Comparison of ENCODE assay signal across 8 mouse cellular contexts in genomic region chr9:107635279-107636028, GRCm38 (mm10). TPM values are rescaled to one million over a fixed set of nuclear protein-coding genes. Genes with fewer than 3 reads are reported as not detected.
A peak's percentile ranks its signal among the peaks of the same experiment; 100 is the strongest.
DNase-seq lines count a peak whose midpoint lies in the region; ATAC-seq and TF ChIP-seq lines count a peak whose summit lies in the region.

Gene Gnai2, minus strand, starts transcription at chr9:107635367.

- WGBS in heart, embryonic 10.5 days = 3% methylated on average over 38 of the region's 38 CpGs
- 2% methylated on average over 38 of the region's 38 CpGs for WGBS in kidney, embryonic 15.5 days

- no peaks in the 10 kb centered on the region for H3K9me3 ChIP-seq in heart, embryonic 10.5 days
- no peaks in the 10 kb centered on the region for H3K9me3 ChIP-seq in kidney, embryonic 15.5 days (replicated peaks)

- peak; percentile 80 for ATAC-seq in erythroblast, adult 5-6 weeks (replicated peaks; ENCODE audit: low FRiP score, poor library complexity, severe bottlenecking)
- peak; percentile 97 for ATAC-seq in kidney, embryonic 15.5 days (replicated peaks; ENCODE audit: low FRiP score)
- ATAC-seq in monocyte, adult 5-6 weeks (replicated peaks; ENCODE audit: insufficient number of reproducible peaks, low FRiP score, low TSS enrichment, poor library complexity, severe bottlenecking) = peak; percentile 90

- peak within 1 kb of the TSS; percentile 88 for H3K27ac ChIP-seq in bone marrow macrophage, adult 2 months (ENCODE audit: insufficient read depth, low read depth, low read length)
- H3K27ac ChIP-seq in heart, embryonic 10.5 days = peak within 1 kb of the TSS; percentile 94
- peak within 1 kb of the TSS; percentile 92 for H3K27ac ChIP-seq in kidney, embryonic 15.5 days

- peak within 1 kb of the TSS; percentile 97 for H3K9ac ChIP-seq in kidney, embryonic 15.5 days

- peak; percentile 69; the same call in 1 of the 2 replicates for TF ChIP-seq POLR2A in bone marrow macrophage, adult 2 months (IDR thresholded peaks at IDR 0.05; ENCODE audit: borderline replicate concordance, low read depth, low read length)

- H3K36me3 ChIP-seq in heart, embryonic 10.5 days = 0 out of 2 replicates have a peak, but pooled peaks cover 9% of the 10 kb centered on the region
- peaks cover 8% of the 10 kb centered on the region; the same call in 1 of the 2 replicates for H3K36me3 ChIP-seq in kidney, embryonic 15.5 days
- H3K36me3 ChIP-seq in splenic B cell, adult 2 months (ENCODE audit: control insufficient read depth, insufficient read depth, low read length, poor library complexity, severe bottlenecking) = peaks cover 1% of the 10 kb centered on the region; the same call in 1 of the 2 replicates

- H3K4me1 ChIP-seq in bone marrow macrophage, adult 2 months (ENCODE audit: control insufficient read depth, insufficient read depth, low read length) = peaks cover 38% of the 10 kb centered on the region
- H3K4me1 ChIP-seq in heart, embryonic 10.5 days = peaks cover 67% of the 10 kb centered on the region
- H3K4me1 ChIP-seq in kidney, embryonic 15.5 days = peaks cover 54% of the 10 kb centered on the region

- no peaks in the 10 kb centered on the region for H3K27me3 ChIP-seq in heart, embryonic 10.5 days (ENCODE audit: insufficient read depth, poor library complexity, severe bottlenecking)
- H3K27me3 ChIP-seq in kidney, embryonic 15.5 days = no peaks in the 10 kb centered on the region
- H3K27me3 ChIP-seq in splenic B cell, adult 2 months (ENCODE audit: control insufficient read depth, insufficient read depth, low read length, poor library complexity, severe bottlenecking) = no peaks in the 10 kb centered on the region

- peak within 1 kb of the TSS; percentile 85 for H3K4me3 ChIP-seq in bone marrow macrophage, adult 2 months (ENCODE audit: insufficient read depth, low read length)
- peak within 1 kb of the TSS; percentile 84 for H3K4me3 ChIP-seq in heart, embryonic 10.5 days
- peak within 1 kb of the TSS; percentile 93 for H3K4me3 ChIP-seq in kidney, embryonic 15.5 days (replicated peaks)

- DNase-seq in A20 (ENCODE audit: low read depth, low spot score) (peak; percentile 97), liver (peak; percentile 98)
- DNase-seq in heart, embryonic 10.5 days (ENCODE audit: low spot score) = peak; percentile 99
- DNase-seq in splenic B cell, adult 2 months (ENCODE audit: low read depth, low spot score) = peak; percentile 96

- H3K4me2 ChIP-seq in kidney, embryonic 15.5 days = peak within 1 kb of the TSS; percentile 96

- no peak for TF ChIP-seq CTCF in bone marrow macrophage, adult 2 months (IDR thresholded peaks at IDR 0.05; ENCODE audit: low read depth, low read length)

RNA-seq across cellular contexts. Expression of gene Gnai2, which starts in this region (rescaled TPM):
- polyA plus RNA-seq in bone marrow macrophage, adult 2 months (2012; ENCODE audit: insufficient read depth, insufficient read length, missing spikeins) = 994 and 1,017 TPM in 2 replicates
- total RNA-seq in erythroblast, adult 5-6 weeks (2015; ENCODE audit: low replicate concordance) = 183 and 189 TPM in 2 replicates
- 162 and 183 TPM in 2 replicates for total RNA-seq in erythroblast, adult 5-6 weeks (2017; ENCODE audit: low replicate concordance)
- 359 and 404 TPM in 2 replicates for polyA plus RNA-seq in heart, embryonic 10.5 days (2016; fragmentation: Nextera tagmentation; extraction: Ambion mirVana)
- 403 and 424 TPM in 2 replicates for polyA plus RNA-seq in kidney, embryonic 15.5 days (2015; fragmentation: Nextera tagmentation; extraction: Ambion mirVana)
- 646 to 794 TPM (median 705 TPM) in 3 replicates for total RNA-seq in monocyte, adult 5-6 weeks (2017)

Comparison
In these comparisons a context has a peak if more than half of its experiments do, and no peak if none do; other contexts are left out.
1. Peak in every context shown above with its lines: DNase-seq, ATAC-seq, H3K4me3 ChIP-seq and H3K27ac ChIP-seq.